In the genomic region with DNA sequence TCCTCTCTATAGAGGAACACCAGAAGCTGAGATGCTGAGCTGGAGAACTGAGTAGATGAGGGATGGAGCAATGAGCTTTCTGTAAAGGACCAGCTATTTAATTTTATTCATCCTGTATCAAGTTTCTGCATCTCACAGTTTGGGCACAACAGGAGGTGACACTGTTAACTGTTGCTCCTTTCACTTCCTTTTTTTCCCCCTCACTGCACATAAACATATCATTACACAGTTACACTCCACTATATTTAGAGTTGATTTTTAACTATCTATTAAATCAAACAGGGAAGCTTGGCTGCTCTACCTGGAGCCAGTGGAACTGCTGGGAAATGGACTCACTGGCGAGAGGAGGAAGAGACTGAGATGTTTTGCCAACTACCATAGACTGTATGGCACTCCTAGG, we compare ENCODE assay signal across 22 mouse cellular contexts.
DNase-seq lines count a peak whose midpoint lies in the region; ATAC-seq and TF ChIP-seq lines count a peak whose summit lies in the region.
"Had no signal": no experiment of that assay in that cellular context is flagged by ENCODE, and none has a peak within 500 bp of the region (broad histone marks: within the 10 kb centered on the region; RNA-seq: fewer than 3 reads in every experiment).

No protein-coding gene starts in this region.

- H3K4me1 ChIP-seq in spleen, adult 2 months (ENCODE audit: control insufficient read depth, insufficient read depth, insufficient read length), result peaks cover 7% of the 10 kb centered on the region; the same call in 1 of the 2 replicates
- peaks cover 0 to 11% of the 10 kb centered on the region in 2 experiments; a peak in 2 of 4 replicates for H3K4me1 ChIP-seq in CH12.LX (ENCODE audit: control insufficient read depth in 1 of 2, insufficient read depth in 2 of 2)
- H3K4me1 ChIP-seq: embryonic facial prominence, embryonic 12.5 days; forebrain, embryonic 12.5 days; heart, embryonic 13.5 days; hindbrain, embryonic 15.5 days had no signal

- DNase-seq in spleen, adult 2 months (ENCODE audit: low read depth in 1 of 2, low spot score in 2 of 2), result peak in 1 of 2 experiments; percentile 41
- no peak for DNase-seq in spleen, postnatal 4 days (ENCODE audit: low spot score in 2 of 2)
- peak; percentile 27 for DNase-seq in CH12.LX (ENCODE audit: extremely low read depth)
- peak; percentile 69 for DNase-seq in splenic B cell, adult 2 months (ENCODE audit: low read depth, low spot score)
- DNase-seq in embryo, embryonic 10.5 days (ENCODE audit: low spot score), result no peak
- no peak for DNase-seq in adrenal gland, adult 18-20 months (ENCODE audit: low spot score in 2 of 2)
- DNase-seq: adrenal gland, adult 2 months; adrenal gland, postnatal 25 days; cerebellum, adult 2 months; cerebellum, postnatal 14 days; gastrocnemius, postnatal 10 days; heart, postnatal 36 days had no signal

- no peaks in the 10 kb centered on the region for H3K79me2 ChIP-seq in CH12.LX (replicated peaks; ENCODE audit: control insufficient read depth, extremely low read depth, insufficient read depth, poor library complexity, severe bottlenecking)

- ATAC-seq in granulocyte monocyte progenitor cell, adult 5-6 weeks (replicated peaks; ENCODE audit: poor library complexity, severe bottlenecking), result peak; percentile 93
- ATAC-seq: activated CD4-positive, CD25-positive, alpha-beta regulatory T cell, adult 4 months; CD4-positive, CD25-positive, alpha-beta regulatory T cell, adult 4 months; forebrain, embryonic 16.5 days; intestine, embryonic 16.5 days; Patski had no signal

- TF ChIP-seq CTCF in spleen, adult 2 months (IDR thresholded peaks at IDR 0.05; ENCODE audit: extremely low read depth, insufficient read depth, insufficient read length, insufficient replicate concordance), result no peak
- no peak for TF ChIP-seq CTCF in CH12.LX (conservative IDR thresholded peaks at IDR 0.05 in 1 of 2, IDR thresholded peaks at IDR 0.05 in 1 of 2; ENCODE audit: low read depth in 2 of 2, low read length in 2 of 2)

- in situ Hi-C loops in CH12.LX (cut with MboI; ENCODE audit: low pct_ligation_motif_present, low pct_unique_long_range_greater_than_20kb, low sequenced_read_pairs), result no loop called here

- peak overlapping the region; percentile 63 for H3K27ac ChIP-seq in spleen, adult 2 months (ENCODE audit: insufficient read depth, low read length)
- no peak overlapping the region for H3K27ac ChIP-seq in CH12.LX (ENCODE audit: insufficient read depth, low read depth)
- H3K27ac ChIP-seq: embryonic facial prominence, embryonic 12.5 days; forebrain, embryonic 12.5 days; heart, embryonic 13.5 days; hindbrain, embryonic 15.5 days had no signal

- TF ChIP-seq EP300 in CH12.LX (IDR thresholded peaks at IDR 0.05; ENCODE audit: low read length), result peak; percentile 57

- TF ChIP-seq RAD21 in CH12.LX (IDR thresholded peaks at IDR 0.05; ENCODE audit: low read depth, low read length), result no peak

- 22% methylated on average over 1 of the region's 1 CpGs for WGBS in spleen, adult 2 months

- no peaks in the 10 kb centered on the region for H3K36me3 ChIP-seq in spleen, adult 2 months (ENCODE audit: control insufficient read depth, insufficient read depth, low read length)
- H3K36me3 ChIP-seq in CH12.LX (replicated peaks in 1 of 2; ENCODE audit: control insufficient read depth in 1 of 2, insufficient read depth in 1 of 2, low read length in 1 of 2), result no peaks in the 10 kb centered on the region
- H3K36me3 ChIP-seq in splenic B cell, adult 2 months (ENCODE audit: control insufficient read depth, insufficient read depth, low read length, poor library complexity, severe bottlenecking), result no peaks in the 10 kb centered on the region
- H3K36me3 ChIP-seq: embryonic facial prominence, embryonic 12.5 days; forebrain, embryonic 12.5 days; heart, embryonic 13.5 days; hindbrain, embryonic 15.5 days had no signal

- no peak for TF ChIP-seq POLR2A in spleen, adult 2 months (IDR thresholded peaks at IDR 0.05; ENCODE audit: low read depth, low read length)
- no peak for TF ChIP-seq POLR2A in CH12.LX (IDR thresholded peaks at IDR 0.05; ENCODE audit: low read depth, low read length)

- no peak overlapping the region for H3K4me2 ChIP-seq in CH12.LX (ENCODE audit: insufficient read depth, low read depth, poor library complexity, severe bottlenecking)
- H3K4me2 ChIP-seq: embryonic facial prominence, embryonic 12.5 days; forebrain, embryonic 12.5 days; heart, embryonic 13.5 days; hindbrain, embryonic 15.5 days had no signal

- H3K27me3 ChIP-seq in spleen, adult 2 months (ENCODE audit: control insufficient read depth, insufficient read depth, low read length), result no peaks in the 10 kb centered on the region
- H3K27me3 ChIP-seq in CH12.LX (replicated peaks), result no peaks in the 10 kb centered on the region
- H3K27me3 ChIP-seq in splenic B cell, adult 2 months (ENCODE audit: control insufficient read depth, insufficient read depth, low read length, poor library complexity, severe bottlenecking), result no peaks in the 10 kb centered on the region
- H3K27me3 ChIP-seq: embryonic facial prominence, embryonic 12.5 days; forebrain, embryonic 12.5 days; heart, embryonic 13.5 days; hindbrain, embryonic 15.5 days had no signal

- H3K4me3 ChIP-seq in spleen, adult 2 months (ENCODE audit: extremely low read depth, insufficient read depth, insufficient read length), result no peak overlapping the region
- H3K4me3 ChIP-seq in CH12.LX (replicated peaks in 1 of 3; ENCODE audit: low read depth in 2 of 3, low read length in 2 of 3, poor library complexity in 1 of 3), result no peak overlapping the region
- H3K4me3 ChIP-seq: embryonic facial prominence, embryonic 12.5 days; forebrain, embryonic 12.5 days; heart, embryonic 13.5 days; hindbrain, embryonic 15.5 days had no signal

- H3K9ac ChIP-seq in CH12.LX (ENCODE audit: insufficient read depth, low read depth), result no peak overlapping the region
- H3K9ac ChIP-seq: embryonic facial prominence, embryonic 12.5 days; forebrain, embryonic 12.5 days; heart, embryonic 13.5 days; hindbrain, embryonic 15.5 days had no signal

- H3K9me3 ChIP-seq in CH12.LX (replicated peaks; ENCODE audit: low read length), result peaks cover 3% of the 10 kb centered on the region
- H3K9me3 ChIP-seq: embryonic facial prominence, embryonic 12.5 days; forebrain, embryonic 12.5 days; hindbrain, embryonic 15.5 days had no signal

- dilution Hi-C loops in CH12.LX (cut with MboI; ENCODE audit: extremely low pct_ligation_motif_present, extremely low pct_unique_long_range_greater_than_20kb, low sequenced_read_pairs), result no loop called here

TF ChIP-seq in CH12.LX, 34 proteins besides CTCF, POLR2A, EP300 and RAD21:
- TF ChIP-seq ELF1 (IDR thresholded peaks at IDR 0.05; ENCODE audit: low read depth, low read length), result no peak
- no peak for TF ChIP-seq ZMIZ1 (IDR thresholded peaks at IDR 0.05; ENCODE audit: low read depth, low read length)
- TF ChIP-seq IRF4 (IDR thresholded peaks at IDR 0.05; ENCODE audit: low read depth, low read length), result peak; percentile 62; the same call in 1 of the 2 replicates

Comparison
In these comparisons a context has a peak if more than half of its experiments do, and no peak if none do; other contexts are left out.
1. DNase-seq: peak in CH12.LX (single experiment) and splenic B cell, adult 2 months (single experiment); none in spleen, postnatal 4 days (0 of 2), embryo, embryonic 10.5 days (single experiment) and adrenal gland, adult 18-20 months (0 of 2).